Comparison of ENCODE assay signal across 31 mouse cellular contexts in the genomic region with DNA sequence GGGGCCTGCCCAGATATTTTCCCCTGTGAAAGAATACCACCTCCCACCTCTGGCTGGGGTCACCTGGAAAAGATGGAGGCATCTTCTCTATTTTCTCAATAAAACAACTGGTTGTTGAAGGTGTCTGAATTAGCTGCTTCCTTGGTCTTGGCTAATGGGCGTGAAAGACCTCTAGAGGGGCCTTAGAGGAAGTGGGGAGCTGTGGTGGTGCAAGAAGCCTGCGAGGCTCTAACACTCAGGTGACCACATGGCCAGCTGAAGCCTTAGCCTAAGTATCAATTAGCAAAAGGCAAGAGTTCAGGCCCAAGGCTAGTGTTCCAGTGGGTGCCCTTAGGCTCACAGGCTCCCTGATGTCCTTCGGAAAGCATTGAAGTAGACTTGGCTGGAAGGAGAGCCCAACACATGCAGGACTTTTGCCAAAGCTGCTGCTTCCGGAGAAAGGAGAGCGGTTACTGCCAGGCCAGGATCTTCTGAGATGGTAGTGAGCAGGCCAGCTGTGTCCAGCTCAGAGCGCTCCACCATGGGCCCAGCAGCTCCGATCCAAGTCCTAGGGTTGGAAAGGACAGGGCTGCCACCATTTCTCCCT. TPM values are rescaled to one million over a fixed set of nuclear protein-coding genes. Genes with fewer than 3 reads are reported as not detected.
A peak's percentile ranks its signal among the peaks of the same experiment; 100 is the strongest.
DNase-seq lines count a peak whose midpoint lies in the region; ATAC-seq and TF ChIP-seq lines count a peak whose summit lies in the region.
"Had no signal": no experiment of that assay in that cellular context is flagged by ENCODE, and none has a peak within 500 bp of the region (broad histone marks: within the 10 kb centered on the region; RNA-seq: fewer than 3 reads in every experiment).

No protein-coding gene starts in this region.

- 79% methylated on average over 7 of the region's 7 CpGs for WGBS in kidney, embryonic 16.5 days
- WGBS in midbrain, embryonic 10.5 days = 90% methylated on average over 7 of the region's 7 CpGs
- 85% methylated on average over 7 of the region's 7 CpGs for whole genome bisulfite sequencing in midbrain, postnatal 0 days
- WGBS in kidney, embryonic 15.5 days = 79% methylated on average over 7 of the region's 7 CpGs

- peaks cover 11% of the 10 kb centered on the region for H3K27me3 ChIP-seq in kidney, embryonic 16.5 days (ENCODE audit: insufficient read depth, low read length)
- H3K27me3 ChIP-seq in midbrain, embryonic 10.5 days (ENCODE audit: low read depth, poor library complexity, severe bottlenecking) = peaks cover 60% of the 10 kb centered on the region
- 0 out of 2 replicates have a peak, but pooled peaks cover 3% of the 10 kb centered on the region for H3K27me3 ChIP-seq in midbrain, postnatal 0 days (ENCODE audit: insufficient read depth, low read length)
- H3K27me3 ChIP-seq in kidney, embryonic 15.5 days = peaks cover 27% of the 10 kb centered on the region

- peak; percentile 59 for DNase-seq in kidney, adult 18-20 months
- DNase-seq in midbrain, embryonic 10.5 days (ENCODE audit: low spot score) = no peak
- DNase-seq in midbrain, postnatal 0 days (ENCODE audit: low spot score) = no peak
- no peak for DNase-seq in ovary, postnatal 14 days (ENCODE audit: low spot score)
- DNase-seq in lung, postnatal 36 days = no peak
- DNase-seq: adrenal gland, postnatal 36 days; cerebellum, adult 2 months; cerebellum, postnatal 14 days; gastrocnemius, postnatal 14 days; heart, adult 11 months; heart, postnatal 4 days; lung, embryonic 14.5 days; lung, postnatal 14 days; thymus, adult 2 months; thymus, postnatal 36 days had no signal

- no peaks in the 10 kb centered on the region for H3K9me3 ChIP-seq in kidney, embryonic 16.5 days (ENCODE audit: low read length)
- no peaks in the 10 kb centered on the region for H3K9me3 ChIP-seq in midbrain, embryonic 10.5 days (replicated peaks)
- no peaks in the 10 kb centered on the region for H3K9me3 ChIP-seq in midbrain, postnatal 0 days (ENCODE audit: low read length)
- no peaks in the 10 kb centered on the region for H3K9me3 ChIP-seq in kidney, embryonic 15.5 days (replicated peaks)
- H3K9me3 ChIP-seq: embryonic facial prominence, embryonic 10.5 days; embryonic facial prominence, embryonic 15.5 days; forebrain, embryonic 12.5 days; hindbrain, embryonic 13.5 days; limb, embryonic 10.5 days; limb, embryonic 15.5 days; liver, embryonic 15.5 days; megakaryocyte, embryonic 14.5 days; midbrain, embryonic 15.5 days; neural tube, embryonic 12.5 days had no signal

- H3K4me1 ChIP-seq in kidney, embryonic 16.5 days (ENCODE audit: insufficient read depth, low read length) = peaks cover 15% of the 10 kb centered on the region
- H3K4me1 ChIP-seq in midbrain, embryonic 10.5 days = peaks cover 55% of the 10 kb centered on the region
- peaks cover 5% of the 10 kb centered on the region; the same call in 1 of the 2 replicates for H3K4me1 ChIP-seq in midbrain, postnatal 0 days (ENCODE audit: insufficient read depth, low read length)
- peaks cover 37% of the 10 kb centered on the region for H3K4me1 ChIP-seq in kidney, embryonic 15.5 days

- no peak for TF ChIP-seq CTCF in midbrain, postnatal 0 days (IDR thresholded peaks at IDR 0.05)

- H3K27ac ChIP-seq in kidney, embryonic 16.5 days (ENCODE audit: low read length) = no peak overlapping the region
- 0 out of 2 replicates have a peak overlapping the region, but pooled peaks have one; percentile 6 for H3K27ac ChIP-seq in midbrain, embryonic 10.5 days (replicated peaks)
- no peak overlapping the region for H3K27ac ChIP-seq in midbrain, postnatal 0 days (ENCODE audit: low read depth, low read length)
- 0 out of 2 replicates have a peak overlapping the region, but pooled peaks have one; percentile 15 for H3K27ac ChIP-seq in kidney, embryonic 15.5 days
- H3K27ac ChIP-seq: embryonic facial prominence, embryonic 15.5 days; forebrain, embryonic 12.5 days; hindbrain, embryonic 13.5 days; layer of hippocampus, adult 2 months; limb, embryonic 15.5 days; liver, embryonic 15.5 days; midbrain, embryonic 15.5 days; neural tube, embryonic 12.5 days had no signal

- H3K9ac ChIP-seq in kidney, embryonic 16.5 days (replicated peaks; ENCODE audit: low read length) = no peak overlapping the region
- no peak overlapping the region for H3K9ac ChIP-seq in midbrain, postnatal 0 days (replicated peaks; ENCODE audit: low read length, poor library complexity, severe bottlenecking)
- no peak overlapping the region for H3K9ac ChIP-seq in kidney, embryonic 15.5 days
- H3K9ac ChIP-seq: embryonic facial prominence, embryonic 15.5 days; forebrain, embryonic 12.5 days; hindbrain, embryonic 13.5 days; limb, embryonic 15.5 days; liver, embryonic 15.5 days; lung, embryonic 14.5 days; midbrain, embryonic 15.5 days; neural tube, embryonic 12.5 days had no signal

- H3K4me2 ChIP-seq in kidney, embryonic 16.5 days (replicated peaks; ENCODE audit: low read depth, low read length) = no peak overlapping the region
- no peak overlapping the region for H3K4me2 ChIP-seq in midbrain, postnatal 0 days (ENCODE audit: low read depth, low read length, poor library complexity, severe bottlenecking)
- no peak overlapping the region for H3K4me2 ChIP-seq in kidney, embryonic 15.5 days
- H3K4me2 ChIP-seq: embryonic facial prominence, embryonic 15.5 days; forebrain, embryonic 12.5 days; heart, embryonic 11.5 days; hindbrain, embryonic 13.5 days; limb, embryonic 15.5 days; liver, embryonic 15.5 days; lung, embryonic 14.5 days; midbrain, embryonic 15.5 days; neural tube, embryonic 12.5 days had no signal

- peaks cover 12% of the 10 kb centered on the region; the same call in 1 of the 2 replicates for H3K36me3 ChIP-seq in kidney, embryonic 16.5 days (ENCODE audit: insufficient read depth, low read length)
- H3K36me3 ChIP-seq in midbrain, embryonic 10.5 days = no peaks in the 10 kb centered on the region; the same call in 1 of the 2 replicates
- H3K36me3 ChIP-seq in midbrain, postnatal 0 days (ENCODE audit: insufficient read depth, low read length) = peaks cover 10% of the 10 kb centered on the region
- 0 out of 2 replicates have a peak, but pooled peaks cover 9% of the 10 kb centered on the region for H3K36me3 ChIP-seq in kidney, embryonic 15.5 days
- H3K36me3 ChIP-seq: embryonic facial prominence, embryonic 15.5 days; forebrain, embryonic 12.5 days; hindbrain, embryonic 13.5 days; limb, embryonic 10.5 days; liver, embryonic 15.5 days; midbrain, embryonic 15.5 days; neural tube, embryonic 12.5 days had no signal

- no peak for ATAC-seq in kidney, embryonic 16.5 days (ENCODE audit: low FRiP score, low TSS enrichment)
- ATAC-seq in midbrain, postnatal 0 days (ENCODE audit: low FRiP score) = no peak
- no peak for ATAC-seq in kidney, embryonic 15.5 days (replicated peaks; ENCODE audit: low FRiP score)
- ATAC-seq in megakaryocyte progenitor cell, adult 5-6 weeks (replicated peaks; ENCODE audit: poor library complexity) = peak; percentile 51
- ATAC-seq: intestine, embryonic 16.5 days; midbrain, embryonic 15.5 days had no signal

- no peak overlapping the region for H3K4me3 ChIP-seq in kidney, embryonic 16.5 days (ENCODE audit: low read length)
- H3K4me3 ChIP-seq in midbrain, embryonic 10.5 days = no peak overlapping the region
- no peak overlapping the region for H3K4me3 ChIP-seq in midbrain, postnatal 0 days (ENCODE audit: low read depth, low read length)
- no peak overlapping the region for H3K4me3 ChIP-seq in kidney, embryonic 15.5 days (replicated peaks)
- H3K4me3 ChIP-seq: embryonic facial prominence, embryonic 10.5 days; embryonic facial prominence, embryonic 15.5 days; forebrain, embryonic 12.5 days; hindbrain, embryonic 13.5 days; layer of hippocampus, adult 2 months; limb, embryonic 10.5 days; limb, embryonic 15.5 days; liver, embryonic 15.5 days; megakaryocyte, embryonic 14.5 days; midbrain, embryonic 15.5 days; neural tube, embryonic 12.5 days had no signal

RNA-seq across cellular contexts. Expression of a gene that starts 4.6 kb away (rescaled TPM):
- 9.5 and 10.5 TPM in 2 replicates for polyA plus RNA-seq in kidney, embryonic 16.5 days (2015; fragmentation: Nextera tagmentation; extraction: Ambion mirVana)
- polyA plus RNA-seq in midbrain, embryonic 10.5 days (2016; fragmentation: Nextera tagmentation; extraction: Ambion mirVana) = 3.7 and 4.2 TPM in 2 replicates
- 14.5 and 14.9 TPM in 2 replicates for total RNA-seq in midbrain, postnatal 0 days (2014; rRNA removed)
- polyA plus RNA-seq in midbrain, postnatal 0 days (2015; fragmentation: Nextera tagmentation; extraction: Ambion mirVana) = 15.0 and 15.7 TPM in 2 replicates
- 7.5 and 7.8 TPM in 2 replicates for polyA plus RNA-seq in kidney, embryonic 15.5 days (2015; fragmentation: Nextera tagmentation; extraction: Ambion mirVana)
- total RNA-seq in megakaryocyte progenitor cell, adult 5-6 weeks (2015) = 0.90 and 1.1 TPM in 2 replicates
- total RNA-seq in megakaryocyte progenitor cell, adult 5-6 weeks (2017) = 0.47 and 0.83 TPM in 2 replicates

RNA-seq across cellular contexts. Expression of a gene that starts 51.9 kb away (rescaled TPM):
- polyA plus RNA-seq in kidney, embryonic 16.5 days (2015; fragmentation: Nextera tagmentation; extraction: Ambion mirVana) = 432 and 504 TPM in 2 replicates
- 447 and 502 TPM in 2 replicates for polyA plus RNA-seq in midbrain, embryonic 10.5 days (2016; fragmentation: Nextera tagmentation; extraction: Ambion mirVana)
- 29.8 and 40.7 TPM in 2 replicates for total RNA-seq in midbrain, postnatal 0 days (2014; rRNA removed)
- 185 and 209 TPM in 2 replicates for polyA plus RNA-seq in midbrain, postnatal 0 days (2015; fragmentation: Nextera tagmentation; extraction: Ambion mirVana)
- polyA plus RNA-seq in kidney, embryonic 15.5 days (2015; fragmentation: Nextera tagmentation; extraction: Ambion mirVana) = 500 and 531 TPM in 2 replicates
- total RNA-seq in megakaryocyte progenitor cell, adult 5-6 weeks (2015) = 728 and 799 TPM in 2 replicates
- total RNA-seq in megakaryocyte progenitor cell, adult 5-6 weeks (2017) = 665 and 1,023 TPM in 2 replicates

Comparison
In these comparisons a context has a peak if more than half of its experiments do, and no peak if none do; other contexts are left out.
1. H3K27ac ChIP-seq: peak in midbrain, embryonic 10.5 days (single experiment) and kidney, embryonic 15.5 days (single experiment); none in kidney, embryonic 16.5 days (single experiment) and midbrain, postnatal 0 days (single experiment).